Mouse (Mus musculus) thymus, adult 2 months (tissue): Measurements from ENCODE around the gene Rasgrp3. TPM values are rescaled to one million over a fixed set of nuclear protein-coding genes. Genes with fewer than 3 reads are reported as not detected.

Experiments
- DNase-seq: peaks from one replicate; pipeline ENCODE4 v3.0.0; 2021
- H3K27ac ChIP-seq: fragments of 200-500 bp; 2 replicates; pipeline ENCODE4 v1.5.1; 2012; ENCODE audit warnings: low read length, control low read depth; ENCODE audit not compliant: control insufficient read depth, insufficient read depth
- H3K27me3 ChIP-seq: fragments of 200-500 bp; 2 replicates; pipeline ENCODE4 v1.6.1; 2012; ENCODE audit warnings: mild to moderate bottlenecking, low read length, moderate library complexity, mixed read lengths; ENCODE audit not compliant: control insufficient read depth, insufficient read depth
- H3K36me3 ChIP-seq: fragments of 200-500 bp; 2 replicates; pipeline ENCODE4 v1.6.1; 2012; ENCODE audit warnings: mild to moderate bottlenecking, low read length, moderate library complexity; ENCODE audit not compliant: control insufficient read depth, insufficient read depth
- H3K4me1 ChIP-seq: fragments of 200-500 bp; replicated peaks from 2 replicates; pipeline ENCODE4 v1.6.1; 2012; ENCODE audit warnings: low read length; ENCODE audit not compliant: control insufficient read depth, insufficient read depth
- H3K4me3 ChIP-seq: fragments of 200-500 bp; 2 replicates; pipeline ENCODE4 v1.5.1; 2012; ENCODE audit warnings: mild to moderate bottlenecking, low read length, control low read depth, moderate library complexity; ENCODE audit not compliant: control insufficient read depth, insufficient read depth
- CTCF ChIP-seq: fragments of 200-500 bp; IDR thresholded peaks from 2 replicates; pipeline ENCODE4 v1.5.1; 2012; ENCODE audit warnings: mild to moderate bottlenecking, control low read depth, low read length, moderate library complexity, borderline replicate concordance; ENCODE audit not compliant: control insufficient read depth, poor library complexity, insufficient read depth; ENCODE audit errors: extremely low read depth
- POLR2A ChIP-seq: fragments of 200-500 bp; IDR thresholded peaks from 2 replicates; pipeline ENCODE4 v1.6.1; 2012; ENCODE audit warnings: mild to moderate bottlenecking, low read length, control low read depth, moderate library complexity; ENCODE audit not compliant: control insufficient read depth, poor library complexity, insufficient read depth; ENCODE audit errors: extremely low read depth
- WGBS: fragments of 180-500 bp; shearing (Covaris S2); methylation state at CpG from one replicate; pipeline ENCODE4 v1.1.7; 2018; 5-methylcytosine and 5-hydroxymethylcytosine counted together
- polyA plus RNA-seq: library from polyadenylated mRNA; depleted of rRNA; stranded (reverse); fragments of >200 nt; gene quantifications from 2 replicates; pipeline ENCODE4 v1.2.3, GENCODE M21; 2012; rRNA removed

Rasgrp3 gene
- polyA plus RNA-seq, 1 experiment = 1.9 TPM

GRCm38 (mm10) chr17:75551512-75552400 lies 116.1 kb downstream of the Rasgrp3 start, which contains the start of gene Fam98a:
Gene Fam98a, minus strand, starts transcription at chr17:75551946.
- peak; percentile 97 for DNase-seq
- TF ChIP-seq POLR2A = peak; percentile 85
- peak; percentile 77 for TF ChIP-seq CTCF
- Histone ChIP-seq H3K4me1 (peaks cover 3% of the 10 kb centered on the region), H3K27me3 (no peaks in the 10 kb centered on the region), H3K27ac (no peak within 1 kb of the TSS), H3K4me3 (peak within 1 kb of the TSS; percentile 73), H3K36me3 (peaks cover 4% of the 10 kb centered on the region; the same call in 1 of the 2 replicates)
- 1% methylated on average over 56 of the region's 56 CpGs for WGBS

DNA sequence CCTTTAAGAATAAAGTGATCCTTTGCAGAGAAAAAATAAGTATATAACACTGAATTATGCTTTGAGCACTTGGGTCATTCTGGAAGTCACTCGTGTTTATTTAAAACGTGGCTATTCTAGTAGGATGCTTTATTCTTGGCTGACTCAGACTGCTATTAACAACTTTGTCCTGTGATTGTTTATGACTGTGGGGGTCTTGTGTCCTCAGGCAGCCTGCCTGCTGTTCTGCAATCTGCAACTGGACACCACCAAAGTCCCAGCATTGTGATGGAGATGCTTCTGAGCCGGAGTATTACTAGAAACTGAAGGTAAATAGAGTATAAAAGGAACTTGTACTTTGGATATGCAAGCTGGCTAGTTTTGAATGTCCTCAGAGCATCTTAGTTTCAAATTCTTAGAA lies 121.3 kb downstream of the Rasgrp3 start:
- no peaks in the 10 kb centered on the region for H3K4me1 ChIP-seq
- TF ChIP-seq CTCF = no peak
- no peak for TF ChIP-seq POLR2A
- no peak for DNase-seq
- H3K36me3 ChIP-seq = no peaks in the 10 kb centered on the region
- H3K27ac ChIP-seq = no peak overlapping the region
- WGBS = 85% methylated on average over 3 of the region's 3 CpGs
- no peak overlapping the region for H3K4me3 ChIP-seq
- no peaks in the 10 kb centered on the region for H3K27me3 ChIP-seq

DNA sequence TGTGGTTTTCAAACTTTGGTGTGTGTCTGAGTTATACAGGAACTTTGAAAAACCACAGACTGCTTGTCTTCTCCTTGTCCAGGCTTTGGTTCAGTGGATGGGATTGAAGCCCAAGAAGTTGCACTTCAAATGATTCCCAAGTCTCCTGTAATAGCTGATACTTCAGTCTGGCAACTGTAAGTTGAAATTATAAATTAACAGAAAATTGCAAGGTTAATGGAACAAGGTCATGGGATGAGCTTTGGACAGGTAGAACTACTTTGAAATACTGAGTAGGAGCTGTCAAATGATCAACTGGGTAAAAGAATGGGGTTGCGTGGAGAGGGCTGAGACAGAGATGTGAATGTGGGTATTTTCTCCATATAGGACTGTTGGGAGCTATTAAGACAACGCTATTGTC lies 122.3 kb downstream of the Rasgrp3 start:
- TF ChIP-seq POLR2A (no peak), CTCF (no peak)
- Histone ChIP-seq H3K27me3 (no peaks in the 10 kb centered on the region), H3K4me1 (no peaks in the 10 kb centered on the region), H3K27ac (no peak overlapping the region), H3K4me3 (no peak overlapping the region), H3K36me3 (no peaks in the 10 kb centered on the region)
- WGBS = 98% methylated on average over 2 of the region's 2 CpGs
- no peak for DNase-seq

- Histone ChIP-seq H3K4me1 (no peaks in the 10 kb centered on the region), H3K4me3 (no peak overlapping the region), H3K27me3 (no peaks in the 10 kb centered on the region), H3K36me3 (no peaks in the 10 kb centered on the region), H3K27ac (no peak overlapping the region)
- DNase-seq = no peak
- 86% methylated on average over 7 of the region's 7 CpGs for WGBS
- TF ChIP-seq CTCF (no peak), POLR2A (no peak)
These were observed 139.9 kb downstream of the Rasgrp3 start for GRCm38 (mm10) chr17:75575608-75576007.

Other genes with a start within 250 kb of the Rasgrp3 start
- gene Fam98a, start 116.0 kb downstream of the Rasgrp3 start, polyA plus RNA-seq = 16.7 and 20.0 TPM in 2 replicates